Mouse (Mus musculus) hindbrain, embryonic 16.5 days (tissue): Measurements from ENCODE around the gene Dnph1. TPM values are rescaled to one million over a fixed set of nuclear protein-coding genes. Genes with fewer than 3 reads are reported as not detected.
"Not testable (repeated sequence)": the region's sequence is repeated elsewhere in the genome, so short reads cannot be mapped to it uniquely, and the experiment has no call there.

Experiments used
- ATAC-seq: fragments of 200-750 bp; cut with Nextera tagmentation; 2 replicates; pipeline ENCODE4 v1.8.0; 2017; ENCODE audit warnings: moderate TSS enrichment, moderate library complexity
- H3K27ac ChIP-seq: fragments of 300-500 bp; sonication (generic); 2 replicates; pipeline ENCODE4 v1.5.1; 2014; ENCODE audit warnings: low read depth, mild to moderate bottlenecking, control low read depth, low read length, moderate library complexity
- H3K27me3 ChIP-seq: fragments of 300-500 bp; sonication (generic); replicated peaks from 2 replicates; pipeline ENCODE4 v1.6.1; 2014; ENCODE audit warnings: low read length; ENCODE audit not compliant: control insufficient read depth, insufficient read depth
- H3K36me3 ChIP-seq: fragments of 300-500 bp; sonication (generic); 2 replicates; pipeline ENCODE4 v1.6.1; 2014; ENCODE audit warnings: mild to moderate bottlenecking, low read length, moderate library complexity, mixed read lengths; ENCODE audit not compliant: control insufficient read depth, insufficient read depth
- H3K4me1 ChIP-seq: fragments of 300-500 bp; sonication (generic); 2 replicates; pipeline ENCODE4 v1.6.1; 2014; ENCODE audit warnings: low read depth, low read length; ENCODE audit not compliant: control insufficient read depth, insufficient read depth
- H3K4me2 ChIP-seq: fragments of 300-500 bp; sonication (generic); 2 replicates; pipeline ENCODE4 v1.6.1; 2014; ENCODE audit warnings: mild to moderate bottlenecking, low read length, control low read depth, moderate library complexity
- H3K4me3 ChIP-seq: fragments of 300-500 bp; sonication (generic); 2 replicates; pipeline ENCODE4 v1.5.1; 2014; ENCODE audit warnings: mild to moderate bottlenecking, low read length, control low read depth, moderate library complexity
- H3K9ac ChIP-seq: fragments of 300-500 bp; sonication (generic); 2 replicates; pipeline ENCODE4 v1.6.1; 2014; ENCODE audit warnings: low read depth, mild to moderate bottlenecking, control low read depth, low read length, moderate library complexity
- H3K9me3 ChIP-seq: fragments of 300-500 bp; sonication (generic); 2 replicates; pipeline ENCODE4 v1.6.1; 2014; ENCODE audit warnings: mild to moderate bottlenecking, low read length, moderate library complexity; ENCODE audit not compliant: control insufficient read depth
- WGBS: fragments of 180-500 bp; shearing (Covaris S2); extraction: QIAGEN DNeasy Blood & Tissue Kit; methylation state at CpG from one replicate; pipeline ENCODE4 v1.1.7; 2014; 5-methylcytosine and 5-hydroxymethylcytosine counted together
- polyA plus RNA-seq: library from polyadenylated mRNA; unstranded; fragments of >200 nt; fragmentation: Nextera tagmentation; extraction: Ambion mirVana; gene quantifications from 2 replicates; pipeline ENCODE4 v1.2.1, GENCODE M21; 2015

The Dnph1 gene
- polyA plus RNA-seq, 1 experiment from 2014 or later: 19.0 TPM

- peak overlapping the region; percentile 94 for H3K9ac ChIP-seq
- peak overlapping the region; percentile 77 for H3K27ac ChIP-seq
- peaks cover 40% of the 10 kb centered on the region for H3K4me1 ChIP-seq
- peak overlapping the region; percentile 80 for H3K4me3 ChIP-seq
- no peaks in the 10 kb centered on the region for H3K27me3 ChIP-seq
- no peaks in the 10 kb centered on the region for H3K9me3 ChIP-seq
- 2% methylated on average over 21 of the region's 22 CpGs for WGBS
- ATAC-seq: peak; percentile 31; the same call in 1 of the 2 replicates
- no peaks in the 10 kb centered on the region for H3K36me3 ChIP-seq
- peak overlapping the region; percentile 82 for H3K4me2 ChIP-seq
These were observed 9.5 kb upstream of the Dnph1 start for GRCm38 (mm10) chr17:46486995-46487394.

DNA sequence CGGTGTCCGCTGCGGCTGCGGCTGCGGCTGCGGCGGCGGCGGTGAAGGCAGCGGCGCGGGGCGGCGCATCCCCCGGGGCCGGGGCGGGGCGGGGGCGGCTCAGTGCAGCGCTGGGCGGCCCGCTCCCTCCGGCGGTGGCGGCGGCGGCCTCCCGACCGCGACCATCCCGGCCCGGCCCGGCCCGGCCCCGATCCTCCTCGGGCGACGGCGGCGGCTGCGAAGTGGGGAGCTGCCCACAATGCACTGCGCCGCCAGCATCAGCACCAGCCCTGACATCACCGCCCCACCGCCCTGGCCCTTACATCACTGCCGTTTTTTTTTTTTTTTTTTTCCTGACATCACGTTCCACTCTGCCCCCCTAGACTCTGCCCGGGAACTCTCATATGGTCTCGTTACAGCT is 9.1 kb upstream of the Dnph1 start, which contains the start of gene Ttbk1:
Ttbk1 (minus strand) TSS at position 245 of the 400 bp plus-strand sequence.
- WGBS: 2% methylated on average over 15 of the region's 49 CpGs
- peak; percentile 71 for ATAC-seq

GRCm38 (mm10) chr17:46495486-46495885 is 1.0 kb upstream of the Dnph1 start:
- H3K4me2 ChIP-seq: no peak overlapping the region
- no peaks in the 10 kb centered on the region for H3K9me3 ChIP-seq
- no peaks in the 10 kb centered on the region for H3K27me3 ChIP-seq
- H3K4me3 ChIP-seq: no peak overlapping the region
- no peak overlapping the region for H3K27ac ChIP-seq
- H3K9ac ChIP-seq: no peak overlapping the region
- ATAC-seq: peak; percentile 35; the same call in 1 of the 2 replicates
- 80% methylated on average over 5 of the region's 5 CpGs for WGBS
- H3K4me1 ChIP-seq: peaks cover 4% of the 10 kb centered on the region; the same call in 1 of the 2 replicates
- H3K36me3 ChIP-seq: 0 out of 2 replicates have a peak, but pooled peaks cover 5% of the 10 kb centered on the region

More for the DNA sequence above, 9.1 kb upstream of the Dnph1 start, which contains the start of gene Ttbk1:
- Histone ChIP-seq H3K9me3 (no peaks in the 10 kb centered on the region), H3K9ac (peak within 1 kb of the TSS; percentile 94), H3K27me3 (no peaks in the 10 kb centered on the region), H3K27ac (peak within 1 kb of the TSS; percentile 77), H3K4me3 (peak within 1 kb of the TSS; percentile 80), H3K36me3 (no peaks in the 10 kb centered on the region), H3K4me1 (peaks cover 40% of the 10 kb centered on the region), H3K4me2 (peak within 1 kb of the TSS; percentile 82)

DNA sequence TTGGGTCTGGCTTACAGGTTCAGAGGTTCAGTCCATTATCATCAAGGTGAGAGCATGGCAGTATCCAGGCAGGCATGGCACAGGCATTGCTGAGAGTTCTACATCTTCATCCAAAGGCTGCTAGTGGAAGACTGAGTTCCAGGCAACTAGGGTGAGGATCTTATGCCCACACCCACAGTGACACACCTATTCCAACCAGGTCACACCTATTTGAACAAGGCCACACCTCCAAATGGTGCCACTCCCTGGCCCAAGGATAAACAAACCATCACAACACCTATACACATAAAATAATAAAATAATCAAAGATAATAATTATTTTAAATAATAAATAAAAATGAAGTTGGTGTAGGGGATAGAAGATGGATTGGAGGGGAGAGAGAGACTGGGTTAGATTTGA is 430 bp upstream of the Dnph1 start:
- H3K27me3 ChIP-seq, ATAC-seq, H3K27ac ChIP-seq, H3K36me3 ChIP-seq, H3K4me3 ChIP-seq, H3K4me1 ChIP-seq, H3K4me2 ChIP-seq, H3K9ac ChIP-seq, H3K9me3 ChIP-seq: not testable (repeated sequence)

- H3K9ac ChIP-seq: no peak overlapping the region
- H3K27ac ChIP-seq: no peak overlapping the region
- no peak overlapping the region for H3K4me3 ChIP-seq
- 66% methylated on average over 8 of the region's 8 CpGs for WGBS
- H3K4me2 ChIP-seq: no peak overlapping the region
- no peaks in the 10 kb centered on the region for H3K27me3 ChIP-seq
- peaks cover 4% of the 10 kb centered on the region; the same call in 1 of the 2 replicates for H3K4me1 ChIP-seq
- peaks cover 8% of the 10 kb centered on the region; the same call in 1 of the 2 replicates for H3K36me3 ChIP-seq
- no peaks in the 10 kb centered on the region for H3K9me3 ChIP-seq
- no peak for ATAC-seq
These were observed 1.4 kb downstream of the Dnph1 start for GRCm38 (mm10) chr17:46497956-46498355.

- no peak overlapping the region for H3K4me2 ChIP-seq
- H3K4me3 ChIP-seq: no peak overlapping the region
- ATAC-seq: no peak
- no peak overlapping the region for H3K27ac ChIP-seq
- no peaks in the 10 kb centered on the region for H3K9me3 ChIP-seq
- 82% methylated on average over 2 of the region's 2 CpGs for WGBS
- H3K27me3 ChIP-seq: no peaks in the 10 kb centered on the region
- H3K9ac ChIP-seq: no peak overlapping the region
- no peaks in the 10 kb centered on the region for H3K4me1 ChIP-seq
- peaks cover 16% of the 10 kb centered on the region for H3K36me3 ChIP-seq
These were observed 6.3 kb downstream of the Dnph1 start for GRCm38 (mm10) chr17:46502775-46503174.

- 84% methylated on average over 14 of the region's 14 CpGs for WGBS
- no peaks in the 10 kb centered on the region for H3K4me1 ChIP-seq
- H3K9ac ChIP-seq: no peak overlapping the region
- H3K9me3 ChIP-seq: no peaks in the 10 kb centered on the region
- peaks cover 20% of the 10 kb centered on the region for H3K36me3 ChIP-seq
- no peaks in the 10 kb centered on the region for H3K27me3 ChIP-seq
- ATAC-seq: no peak
- H3K4me3 ChIP-seq: no peak overlapping the region
- no peak overlapping the region for H3K4me2 ChIP-seq
- H3K27ac ChIP-seq: no peak overlapping the region
These were observed 7.5 kb downstream of the Dnph1 start for GRCm38 (mm10) chr17:46503847-46504638.

DNA sequence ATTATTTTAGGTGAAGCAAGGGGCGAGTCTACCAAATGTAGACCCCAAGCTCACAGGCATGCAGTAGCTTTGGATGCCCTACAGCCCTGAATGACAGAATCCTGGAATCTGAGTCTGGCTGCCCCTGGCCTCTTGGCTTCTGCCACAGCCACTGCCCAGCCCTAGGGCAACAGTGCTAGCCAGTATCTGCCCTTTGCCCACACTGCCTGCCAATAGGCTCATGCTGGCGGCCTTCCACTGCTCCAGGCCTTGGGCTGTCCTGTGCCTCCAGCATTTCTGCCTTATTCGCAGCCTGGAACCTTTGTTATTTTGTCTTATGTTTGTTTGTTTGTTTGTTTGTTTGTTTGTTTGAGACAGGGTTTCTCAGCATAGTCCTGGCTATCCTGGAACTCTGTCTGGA is 9.1 kb downstream of the Dnph1 start:
- H3K9ac ChIP-seq: no peak overlapping the region
- H3K9me3 ChIP-seq: no peaks in the 10 kb centered on the region
- H3K4me2 ChIP-seq: no peak overlapping the region
- ATAC-seq: no peak
- no peak overlapping the region for H3K4me3 ChIP-seq
- H3K27me3 ChIP-seq: no peaks in the 10 kb centered on the region
- peaks cover 22% of the 10 kb centered on the region for H3K36me3 ChIP-seq
- H3K4me1 ChIP-seq: no peaks in the 10 kb centered on the region
- WGBS: 88% methylated on average over 3 of the region's 3 CpGs
- H3K27ac ChIP-seq: no peak overlapping the region

DNA sequence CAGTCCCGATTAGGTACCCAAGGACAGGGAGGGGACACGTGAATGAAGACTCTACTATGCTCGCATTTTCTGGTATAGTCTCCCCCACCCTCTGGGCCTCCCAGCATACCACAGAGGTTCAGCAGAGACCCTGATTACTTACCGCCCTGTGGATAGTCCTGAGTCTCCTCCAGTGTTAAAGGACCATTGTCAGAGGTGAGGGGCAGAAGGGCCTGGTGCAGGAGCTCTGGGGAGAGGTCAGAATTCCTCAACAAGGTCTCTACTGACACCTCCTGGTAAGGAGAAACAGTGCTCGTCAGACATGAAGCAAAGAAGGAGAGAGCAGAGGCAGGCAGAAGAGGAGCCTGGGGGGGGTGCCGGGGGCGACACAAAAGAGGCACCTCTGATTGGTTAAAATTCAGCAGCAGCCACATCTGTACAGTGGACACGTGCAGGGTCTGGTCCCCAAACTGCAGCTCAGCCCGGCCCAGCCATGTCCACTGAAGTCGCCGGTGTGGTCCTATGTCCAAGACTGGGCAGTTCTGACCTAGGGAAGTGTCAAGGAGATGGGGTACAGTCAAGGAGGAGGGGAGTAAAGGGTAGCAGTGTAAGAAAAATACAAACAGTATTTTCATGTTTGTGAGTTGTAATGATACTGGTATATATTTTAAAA is 14.7 kb downstream of the Dnph1 start:
- H3K9me3 ChIP-seq: no peaks in the 10 kb centered on the region
- no peaks in the 10 kb centered on the region for H3K4me1 ChIP-seq
- no peak overlapping the region for H3K4me3 ChIP-seq
- peaks cover 19% of the 10 kb centered on the region for H3K36me3 ChIP-seq
- H3K4me2 ChIP-seq: no peak overlapping the region
- H3K9ac ChIP-seq: no peak overlapping the region
- H3K27me3 ChIP-seq: no peaks in the 10 kb centered on the region
- peak; percentile 37; the same call in 1 of the 2 replicates for ATAC-seq
- 50% methylated on average over 11 of the region's 11 CpGs for WGBS
- no peak overlapping the region for H3K27ac ChIP-seq
